Mouse (Mus musculus) kidney, adult 18-20 months (tissue): Measurements from ENCODE around the gene Rcan2.

Experiments used
- DNase-seq: peaks from one replicate; pipeline ENCODE4 v3.0.0; 2021

Gene Rcan2

DNA sequence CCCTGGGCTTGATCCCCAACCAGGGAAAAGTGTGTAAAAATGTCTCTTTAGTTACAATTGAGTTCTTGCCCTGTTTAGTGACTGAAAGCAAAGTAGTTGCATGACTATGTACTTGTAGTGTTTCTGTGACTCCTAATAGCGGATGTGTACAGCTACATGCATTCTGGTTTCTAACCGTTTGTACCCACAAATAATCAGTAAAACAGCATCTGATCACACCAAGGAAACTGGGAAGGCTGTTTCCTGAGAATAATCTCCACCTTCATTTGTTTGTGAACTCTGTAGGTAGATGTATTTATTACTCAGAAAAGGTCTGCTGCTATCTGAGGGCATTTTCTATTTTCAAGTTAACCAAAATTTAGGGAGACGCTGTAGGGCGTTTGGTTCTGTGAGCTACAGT, 282.0 kb downstream of the Rcan2 start:
- no peak for DNase-seq

DNA sequence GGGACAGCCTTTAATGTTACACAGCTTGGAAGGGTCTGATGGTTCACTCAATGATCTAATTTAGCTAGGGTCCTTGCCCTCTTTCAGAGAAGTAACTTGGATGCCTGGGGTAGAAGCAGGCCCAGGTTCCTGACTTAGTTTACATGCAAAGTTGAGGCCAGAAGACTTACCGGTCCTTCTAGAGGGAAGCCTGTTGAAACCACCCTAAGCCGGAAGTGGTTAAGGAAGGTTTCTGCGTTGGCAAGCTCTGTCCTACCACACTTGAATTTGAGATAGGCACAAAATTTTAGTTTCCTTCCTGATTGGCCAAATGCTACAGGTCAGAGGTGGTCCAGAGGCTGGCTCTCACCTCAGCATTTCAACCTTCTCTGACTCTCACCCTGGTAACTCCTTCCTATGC, 287.1 kb downstream of the Rcan2 start:
- DNase-seq = no peak
